8 mouse cellular contexts compared by ENCODE assay signal in the genomic region with DNA sequence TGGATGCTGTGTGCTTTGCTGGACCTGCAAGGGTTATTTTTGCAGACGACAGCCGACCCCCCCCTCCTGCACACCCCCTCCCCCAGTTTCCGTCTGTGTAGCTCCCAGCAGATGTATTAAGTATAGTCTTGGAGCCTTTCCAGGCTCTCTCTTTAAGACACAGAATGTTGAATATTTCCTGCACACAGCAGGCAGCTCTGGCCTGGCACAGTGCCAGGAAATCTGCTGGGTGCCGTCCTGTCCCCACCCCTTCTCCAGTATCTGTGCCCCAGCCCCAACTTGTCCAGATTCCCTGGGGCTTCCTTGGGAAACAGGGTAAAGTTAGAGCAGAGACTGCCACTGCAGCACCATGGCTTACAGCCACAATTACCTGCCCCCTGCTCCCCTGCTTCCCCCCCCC.
DNase-seq lines count a peak whose midpoint lies in the region; ATAC-seq lines count a peak whose summit lies in the region.

No protein-coding gene starts in this region.

- peak overlapping the region; percentile 9; the same call in 1 of the 2 replicates for H3K9ac ChIP-seq in hindbrain, embryonic 13.5 days

- peak; percentile 55 for ATAC-seq in frontal cortex, adult (ENCODE audit: low TSS enrichment)
- ATAC-seq in hindbrain, embryonic 13.5 days (ENCODE audit: low FRiP score): peak; percentile 87
- no peak for ATAC-seq in granulocyte monocyte progenitor cell, adult 5-6 weeks (replicated peaks; ENCODE audit: poor library complexity, severe bottlenecking)

- H3K27me3 ChIP-seq in hindbrain, embryonic 13.5 days: no peaks in the 10 kb centered on the region

- peak overlapping the region; percentile 7 for H3K4me2 ChIP-seq in hindbrain, embryonic 13.5 days

- WGBS in hindbrain, embryonic 13.5 days: 9% methylated on average over 4 of the region's 4 CpGs

- peaks cover 52% of the 10 kb centered on the region for H3K4me1 ChIP-seq in hindbrain, embryonic 13.5 days (replicated peaks)

- no peaks in the 10 kb centered on the region for H3K9me3 ChIP-seq in hindbrain, embryonic 13.5 days

- H3K4me3 ChIP-seq in hindbrain, embryonic 13.5 days: no peak overlapping the region

- H3K36me3 ChIP-seq in hindbrain, embryonic 13.5 days: no peaks in the 10 kb centered on the region

- DNase-seq in 3T3-L1 (ENCODE audit: low read depth, low spot score): peak; percentile 70
- DNase-seq in adrenal gland, adult 2 months: peak; percentile 21
- peak; percentile 33 to 43 for DNase-seq in layer of hippocampus, postnatal 25 days (ENCODE audit: extremely low spot score in 1 of 2, low spot score in 1 of 2)
- DNase-seq in mesoderm, embryonic 11.5 days (ENCODE audit: low read depth, low spot score): peak; percentile 81
- DNase-seq in right cerebral cortex, postnatal 4 days: peak; percentile 71

- peak overlapping the region; percentile 88 for H3K27ac ChIP-seq in hindbrain, embryonic 13.5 days

Comparison
In these comparisons a context has a peak if more than half of its experiments do, and no peak if none do; other contexts are left out.
1. DNase-seq: peak in every context shown above with its lines; median percentile 81 in mesoderm, embryonic 11.5 days; 71 in right cerebral cortex, postnatal 4 days; 70 in 3T3-L1; 38 in layer of hippocampus, postnatal 25 days; 21 in adrenal gland, adult 2 months.